Mouse (Mus musculus) right cerebral cortex, adult 18-20 months (tissue): ENCODE data around the gene Supt6.
A peak's percentile ranks its signal among the peaks of the same experiment; 100 is the strongest.
"Not testable (repeated sequence)": the region's sequence is repeated elsewhere in the genome, so short reads cannot be mapped to it uniquely, and the experiment has no call there.

ENCODE experiments used
- DNase-seq: peaks from one replicate; pipeline ENCODE4 v3.0.0; 2022; ENCODE audit warnings: mixed read lengths

Supt6 gene

DNA sequence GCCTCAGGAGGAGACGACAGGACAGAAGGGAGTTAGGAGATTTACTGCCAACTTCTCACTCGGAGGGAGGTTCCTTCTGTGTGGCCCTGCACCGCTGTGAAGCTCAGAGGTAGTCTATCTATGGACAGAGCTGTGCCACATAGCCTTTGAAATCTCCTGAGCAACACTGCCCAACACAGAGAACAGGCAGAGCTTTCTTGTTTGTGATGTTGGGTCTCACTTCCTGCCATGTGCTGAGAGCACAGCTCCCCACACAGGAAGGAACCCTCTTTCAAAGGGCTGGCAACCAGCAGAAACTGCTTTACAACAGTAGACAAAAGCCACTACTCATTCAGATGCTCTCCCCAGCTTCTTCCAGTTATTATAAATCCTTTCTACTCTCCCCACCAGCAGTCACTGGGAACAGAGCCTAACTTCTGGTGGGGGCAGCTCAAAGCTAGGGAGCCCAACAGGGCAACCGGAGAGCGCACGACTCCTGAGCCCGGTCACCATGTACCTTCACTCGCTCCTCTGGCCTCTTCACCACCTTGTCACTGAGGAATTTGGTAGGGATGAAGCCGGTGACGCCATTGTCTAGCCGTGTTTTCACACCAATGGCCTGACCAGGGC is 30.0 kb downstream of the Supt6 start:
- no peak for DNase-seq

DNA sequence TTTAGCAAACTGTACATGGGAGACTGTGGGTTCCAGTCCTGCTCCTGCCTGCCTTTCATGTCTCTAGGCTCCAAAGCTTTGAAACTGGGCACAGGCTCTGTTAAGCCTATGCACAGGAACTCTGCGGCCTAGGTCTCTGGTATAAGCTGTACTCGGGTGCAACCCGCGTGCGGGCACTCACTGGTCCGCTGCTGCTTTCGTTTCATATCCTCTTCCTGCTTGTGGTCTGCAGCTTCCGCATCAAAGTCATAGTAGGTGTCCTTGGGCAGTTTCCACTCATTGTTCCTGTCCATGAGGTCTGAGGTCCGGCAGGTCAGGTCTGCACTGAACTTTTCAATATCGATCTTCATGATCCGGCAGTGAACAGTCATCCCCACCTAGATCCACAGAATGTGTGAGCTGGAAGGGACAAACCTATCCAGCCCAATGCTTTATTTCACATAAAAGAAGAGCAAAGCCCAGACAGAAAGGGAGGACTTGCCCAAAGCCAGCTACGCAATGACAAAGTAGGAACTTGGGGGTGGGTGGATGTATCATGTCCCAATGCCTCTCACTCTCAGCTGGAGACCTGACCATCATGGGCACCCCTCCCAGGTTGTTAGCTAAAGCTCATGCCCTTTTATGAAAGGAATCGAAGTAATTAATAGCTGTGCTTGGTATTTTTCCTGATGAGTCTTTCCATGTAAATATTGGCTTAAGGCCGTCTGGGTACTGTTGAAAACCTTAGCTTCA is 32.5 kb downstream of the Supt6 start:
- no peak for DNase-seq

GRCm38 (mm10) chr11:78211513-78211912 is 34.3 kb downstream of the Supt6 start:
- DNase-seq, result no peak

GRCm38 (mm10) chr11:78210615-78211014 is 35.2 kb downstream of the Supt6 start:
- no peak for DNase-seq

DNA sequence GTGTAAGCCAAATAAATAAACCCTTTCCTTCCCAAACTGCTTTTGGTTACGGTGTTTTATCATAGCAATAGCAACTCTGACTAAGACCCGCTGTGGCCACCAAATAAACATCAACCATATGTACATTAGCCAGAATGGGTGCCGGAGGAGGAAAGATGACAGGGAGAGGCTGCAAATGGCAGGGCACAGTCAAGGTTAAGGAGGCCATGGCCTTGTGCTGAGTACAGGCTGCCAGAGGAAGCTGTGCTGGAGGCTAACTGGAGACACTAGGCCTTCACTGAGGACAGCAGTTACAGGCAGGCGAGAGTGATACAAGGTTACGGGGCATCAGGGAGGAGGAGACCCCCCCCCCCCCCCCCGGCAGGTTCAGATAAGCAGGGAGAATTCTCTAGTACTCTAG is 35.9 kb downstream of the Supt6 start:
- DNase-seq, result no peak

DNA sequence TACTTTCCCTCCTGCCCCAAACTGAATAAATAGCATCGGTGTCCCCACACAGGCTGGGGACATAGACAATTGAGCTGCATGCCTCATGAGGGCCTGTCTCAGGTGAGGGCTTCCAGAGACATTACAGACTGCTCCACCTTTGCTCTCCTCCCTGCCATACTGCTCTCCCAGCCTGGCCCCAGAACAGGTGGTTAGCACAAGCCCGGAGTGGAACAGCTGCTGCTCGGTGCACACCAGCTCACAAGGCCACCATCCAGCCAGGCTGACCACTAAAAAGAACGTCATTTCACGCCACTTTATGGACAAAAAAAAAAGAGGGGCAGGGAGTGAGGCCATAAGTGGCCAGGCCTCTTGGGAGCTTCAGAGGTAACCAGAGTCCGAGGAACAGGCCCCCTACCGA is 38.6 kb downstream of the Supt6 start:
- DNase-seq, result no peak

DNA sequence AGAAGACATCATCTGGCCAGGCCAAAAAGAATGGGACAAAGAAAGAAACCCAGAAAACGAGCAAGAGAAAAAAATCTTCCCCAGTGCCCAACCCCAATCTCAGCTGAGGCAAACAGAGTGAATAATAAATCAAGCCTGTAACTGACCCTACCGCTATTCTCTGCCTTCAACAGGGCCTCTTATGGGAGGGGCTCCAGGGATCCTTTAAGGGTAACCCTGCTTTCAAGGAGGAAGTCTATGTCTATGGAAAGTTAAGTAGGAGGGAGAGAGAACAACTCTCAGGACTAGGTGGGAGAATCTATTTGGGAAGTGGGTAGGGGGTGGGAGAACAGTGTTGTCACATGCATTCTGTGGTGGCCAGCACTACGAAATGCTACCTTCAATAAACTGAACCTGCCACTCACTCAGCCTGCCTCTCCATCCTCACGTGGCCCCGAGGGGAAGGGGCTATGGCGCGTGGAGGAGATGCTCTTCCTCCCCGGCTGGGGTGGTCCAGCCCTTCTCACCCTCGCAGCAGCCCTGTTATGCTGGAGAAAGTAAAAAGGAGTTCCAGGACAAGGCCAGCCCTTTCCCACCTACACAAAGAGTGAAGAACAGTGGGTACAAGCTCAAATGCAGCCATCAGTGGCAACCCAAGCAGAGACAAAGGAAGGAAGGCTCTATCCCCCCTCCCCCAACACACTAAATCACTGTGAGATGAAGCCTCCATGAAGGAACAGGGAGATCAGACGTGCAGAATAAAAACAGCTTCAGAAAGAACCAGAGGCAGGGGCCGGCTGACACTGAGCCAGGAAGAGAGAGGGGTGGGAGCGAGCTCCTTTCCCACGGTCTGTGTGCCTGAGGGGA is 40.2 kb downstream of the Supt6 start:
- DNase-seq, result no peak

DNA sequence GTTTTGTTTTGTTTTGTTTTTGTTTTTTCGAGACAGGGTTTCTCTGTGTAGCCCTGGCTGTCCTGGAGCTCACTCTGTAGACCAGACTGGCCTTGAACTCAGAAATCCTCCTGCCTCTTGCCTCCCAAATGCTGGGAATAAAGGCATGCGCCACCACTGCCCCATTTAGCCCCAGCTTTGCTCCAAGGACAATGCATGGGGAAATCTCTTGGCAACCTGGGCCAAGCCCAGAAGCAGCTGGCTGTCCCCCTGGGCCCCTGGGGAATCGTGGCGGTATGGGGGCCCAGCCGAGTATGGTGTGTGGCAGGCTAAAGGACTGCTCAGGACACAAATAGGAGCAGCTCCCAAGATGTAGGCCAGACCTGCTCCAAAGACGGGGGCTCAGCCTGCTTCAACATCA is 41.5 kb downstream of the Supt6 start:
- DNase-seq, result no peak

DNA sequence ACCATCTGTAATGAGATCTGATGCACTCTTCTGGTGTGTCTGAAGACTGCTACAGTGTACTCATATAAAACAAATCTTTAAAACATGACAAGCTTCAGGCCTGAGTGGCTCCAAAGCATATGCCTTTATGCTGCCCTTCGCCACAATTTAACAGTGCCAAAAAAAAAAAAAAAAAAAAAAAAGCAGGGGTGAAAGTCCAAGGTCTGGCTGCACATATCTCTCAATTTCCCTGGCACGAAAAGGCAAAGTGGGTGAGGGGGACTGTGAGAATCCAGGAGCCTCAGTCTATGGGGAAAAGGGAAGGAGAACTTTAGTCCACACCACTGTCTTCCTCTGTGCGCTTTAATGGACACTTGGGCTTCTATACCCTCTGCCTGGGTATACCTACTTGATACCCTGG is 43.4 kb downstream of the Supt6 start:
- DNase-seq, result no peak

DNA sequence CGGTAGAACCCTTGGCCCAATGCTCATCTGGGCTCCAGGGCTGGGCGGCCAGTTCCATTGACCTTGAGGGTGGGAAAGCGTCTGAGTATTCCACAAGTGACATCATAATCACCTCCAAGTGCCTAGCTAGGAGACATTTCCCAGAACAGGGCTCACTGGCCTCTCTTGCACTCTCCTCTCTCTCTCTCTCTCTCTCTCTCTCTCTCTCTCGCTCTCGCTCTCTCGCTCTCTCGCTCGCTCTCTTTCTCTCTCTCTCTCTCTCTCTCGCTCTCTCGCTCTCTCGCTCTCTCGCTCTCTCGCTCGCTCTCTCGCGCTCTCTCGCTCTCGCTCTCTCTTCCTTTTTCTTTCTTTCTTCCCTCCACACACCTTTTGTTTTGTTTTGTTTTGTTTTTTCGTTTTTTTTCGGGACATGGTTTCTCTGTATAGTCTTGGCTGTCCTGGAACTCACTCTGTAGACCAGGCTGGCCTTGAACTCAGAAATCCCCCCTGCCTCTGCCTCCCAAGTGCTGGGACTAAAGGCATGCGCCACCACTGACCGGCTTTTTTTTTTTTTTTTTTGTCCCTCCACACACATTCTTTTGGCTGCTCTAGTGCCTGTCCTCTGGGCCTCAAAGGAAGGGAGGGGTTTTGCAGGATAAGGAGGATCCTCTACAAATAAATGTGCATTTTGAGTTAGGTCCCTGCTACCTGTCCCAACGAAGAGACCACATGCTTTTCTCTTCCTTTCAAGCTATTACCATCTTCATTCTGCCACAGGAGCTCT is 50.5 kb downstream of the Supt6 start:
- DNase-seq, result no peak

GRCm38 (mm10) chr11:78194411-78195100 is 51.2 kb downstream of the Supt6 start:
- no peak for DNase-seq

GRCm38 (mm10) chr11:78193113-78193512 is 52.7 kb downstream of the Supt6 start, which contains the start of gene Proca1:
Proca1 (plus strand) TSS chr11:78193392.
- no peak for DNase-seq

GRCm38 (mm10) chr11:78190041-78190440 is 55.7 kb downstream of the Supt6 start:
- no peak for DNase-seq

DNA sequence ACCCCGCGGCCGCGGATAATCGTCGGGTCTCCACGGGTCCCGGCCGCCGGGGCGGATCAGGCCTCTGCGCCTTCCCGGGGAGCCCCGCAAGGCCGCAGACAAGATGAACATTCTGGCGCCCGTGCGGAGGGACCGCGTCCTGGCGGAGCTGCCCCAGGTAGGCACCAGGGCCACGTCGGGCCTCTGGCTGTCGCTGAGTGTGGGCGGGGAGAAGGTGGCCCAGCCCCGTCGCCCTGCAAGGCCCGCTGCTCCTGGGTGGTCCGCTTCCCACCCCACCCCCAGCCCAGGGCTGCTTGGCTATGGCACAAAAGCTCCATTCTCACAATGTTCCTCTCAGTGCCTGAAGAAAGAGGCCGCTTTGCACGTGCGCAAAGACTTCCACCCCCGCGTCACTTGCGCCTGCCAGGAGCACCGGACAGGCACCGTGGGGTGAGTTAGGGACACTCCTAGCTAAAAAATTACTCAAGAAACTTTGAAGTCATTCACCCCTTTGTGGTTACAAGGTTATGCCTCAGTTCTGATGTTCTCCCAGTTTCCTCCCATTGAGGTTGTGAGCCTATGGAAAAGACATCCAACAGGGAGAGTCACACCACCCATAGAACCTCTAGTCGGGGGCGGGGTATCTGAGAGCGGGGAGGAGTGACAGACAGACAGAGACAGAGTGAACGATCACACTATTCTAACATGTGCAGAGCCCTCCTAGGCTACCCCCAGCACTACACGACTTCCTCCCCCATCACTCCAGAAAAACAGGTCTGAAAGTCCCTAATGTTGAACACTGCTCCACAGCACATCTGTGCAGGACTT is 56.4 kb downstream of the Supt6 start:
- DNase-seq, result peak; percentile 68

- peak; percentile 64 for DNase-seq
Observed at GRCm38 (mm10) chr11:78188331-78189233, 57.2 kb downstream of the Supt6 start, which contains the start of gene Rab34. Rab34 (plus strand) TSS chr11:78188430.

DNA sequence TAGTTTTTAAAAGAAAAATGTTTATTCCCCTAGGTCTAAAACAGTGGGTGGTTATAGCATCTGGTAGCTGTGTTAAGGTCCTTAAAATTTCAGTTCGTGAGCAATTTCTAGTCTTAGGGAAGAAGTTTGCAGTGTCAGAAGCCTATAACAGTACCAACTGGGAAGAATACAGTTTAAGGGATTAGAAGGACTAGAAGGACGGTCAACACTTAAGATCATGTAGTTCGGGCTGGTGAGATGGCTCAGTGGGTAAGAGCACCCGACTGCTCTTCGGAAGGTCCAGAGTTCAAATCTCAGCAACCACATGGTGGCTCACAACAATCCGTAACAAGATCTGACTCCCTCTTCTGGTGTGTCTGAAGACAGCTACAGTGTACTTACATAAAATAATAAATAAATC is 61.1 kb downstream of the Supt6 start:
- not testable (repeated sequence) for DNase-seq

GRCm38 (mm10) chr11:78183884-78184514 is 61.8 kb downstream of the Supt6 start:
- DNase-seq, result no peak

GRCm38 (mm10) chr11:78182961-78183844 is 62.6 kb downstream of the Supt6 start, which contains the start of gene Rpl23a:
Rpl23a (minus strand) TSS chr11:78183584.
- DNase-seq, result peak; percentile 87

DNA sequence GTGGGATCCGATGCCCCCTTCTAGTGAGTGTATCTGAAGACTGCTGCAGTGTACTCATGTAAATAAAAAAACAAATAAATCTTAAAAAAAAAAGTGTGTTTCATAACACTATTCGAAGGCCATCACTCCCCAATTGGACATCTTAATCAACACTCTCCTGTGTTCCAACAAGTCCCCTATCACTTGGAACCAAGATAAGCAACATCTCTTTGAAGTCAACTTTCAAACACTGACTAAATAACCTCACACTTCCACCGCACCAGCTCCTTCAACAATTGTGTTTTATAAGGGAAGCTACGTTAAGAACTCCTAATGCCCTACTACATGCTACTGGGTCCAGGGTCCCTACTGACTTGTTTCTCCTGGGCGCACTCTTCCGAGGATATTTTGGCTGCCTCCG is 63.3 kb downstream of the Supt6 start:
- DNase-seq, result no peak
